Mouse (Mus musculus): ENCODE measurements at regions not wholly inside any gene's neighbourhood (a gene's known extent, or its start where the extent isn't known, plus 50 kb on each side); places are given as distances from the start of the nearest gene placed in this dataset.

- H3K36me3 ChIP-seq (ENCODE audit: control insufficient read depth, insufficient read depth), result no peaks in the 10 kb centered on the region
- no peaks in the 10 kb centered on the region for H3K27me3 ChIP-seq (ENCODE audit: control insufficient read depth, insufficient read depth, insufficient read length)
- H3ac ChIP-seq (ENCODE audit: control insufficient read depth, insufficient read length, low read depth), result no peak overlapping the region
- H3K4me3 ChIP-seq (ENCODE audit: insufficient read depth, poor library complexity, severe bottlenecking), result no peak overlapping the region
- no peaks in the 10 kb centered on the region for H3K79me3 ChIP-seq (ENCODE audit: low read depth)
- TF ChIP-seq MAX (IDR thresholded peaks at IDR 0.05), result no peak
- TF ChIP-seq CEBPB (IDR thresholded peaks at IDR 0.05; ENCODE audit: low read depth), result no peak
- no peak for TF ChIP-seq FOSL1 (IDR thresholded peaks at IDR 0.05; ENCODE audit: insufficient read depth, low read length, poor library complexity, severe bottlenecking)
- TF ChIP-seq USF1 (IDR thresholded peaks at IDR 0.05; ENCODE audit: low read depth), result no peak
- TF ChIP-seq CTCF (IDR thresholded peaks at IDR 0.05; ENCODE audit: control insufficient read depth, insufficient read depth, insufficient read length), result no peak
- H3K79me2 ChIP-seq (ENCODE audit: control insufficient read depth, insufficient read depth), result no peaks in the 10 kb centered on the region
These were observed 452.4 kb downstream of the Btbd3 start for GRCm38 (mm10) chr2:138708763-138709162.

GRCm38 (mm10) chr2:138733846-138734245, 477.5 kb downstream of the Btbd3 start:
- no peak overlapping the region for H3K4me3 ChIP-seq (ENCODE audit: insufficient read depth, poor library complexity, severe bottlenecking)
- no peak for TF ChIP-seq FOSL1 (IDR thresholded peaks at IDR 0.05; ENCODE audit: insufficient read depth, low read length, poor library complexity, severe bottlenecking)
- no peak overlapping the region for H3ac ChIP-seq (ENCODE audit: control insufficient read depth, insufficient read length, low read depth)
- H3K79me3 ChIP-seq (ENCODE audit: low read depth), result no peaks in the 10 kb centered on the region
- no peaks in the 10 kb centered on the region for H3K36me3 ChIP-seq (ENCODE audit: control insufficient read depth, insufficient read depth)
- H3K79me2 ChIP-seq (ENCODE audit: control insufficient read depth, insufficient read depth), result no peaks in the 10 kb centered on the region
- no peaks in the 10 kb centered on the region for H3K27me3 ChIP-seq (ENCODE audit: control insufficient read depth, insufficient read depth, insufficient read length)

DNA sequence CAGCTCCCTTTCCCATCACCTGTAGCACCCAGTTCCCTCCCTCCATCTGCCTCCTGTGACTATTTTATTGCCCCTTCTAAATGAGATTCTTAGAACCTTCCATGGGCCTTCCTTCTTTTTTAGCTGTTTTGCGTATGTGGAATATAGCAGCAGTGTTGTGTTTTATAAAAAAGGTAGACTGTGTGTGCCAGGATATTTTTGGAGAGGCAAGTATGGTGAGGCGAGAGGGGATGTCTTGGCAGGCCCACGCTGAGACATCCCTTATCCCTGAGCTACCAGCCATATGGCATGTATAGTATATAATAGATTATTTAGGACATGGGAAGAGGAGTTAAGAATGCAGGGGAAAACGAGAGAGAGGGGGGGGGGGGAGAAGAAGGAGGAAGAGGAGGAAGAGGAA, 488.4 kb downstream of the Btbd3 start:
- no peak overlapping the region for H3ac ChIP-seq (ENCODE audit: control insufficient read depth, insufficient read length, low read depth)
- no peaks in the 10 kb centered on the region for H3K79me3 ChIP-seq (ENCODE audit: low read depth)
- no peaks in the 10 kb centered on the region for H3K27me3 ChIP-seq (ENCODE audit: control insufficient read depth, insufficient read depth, insufficient read length)
- H3K79me2 ChIP-seq (ENCODE audit: control insufficient read depth, insufficient read depth), result no peaks in the 10 kb centered on the region
- no peaks in the 10 kb centered on the region for H3K36me3 ChIP-seq (ENCODE audit: control insufficient read depth, insufficient read depth)
- H3K4me3 ChIP-seq (ENCODE audit: insufficient read depth, poor library complexity, severe bottlenecking), result no peak overlapping the region
- TF ChIP-seq CEBPB (IDR thresholded peaks at IDR 0.05; ENCODE audit: low read depth), result no peak
- TF ChIP-seq USF1 (IDR thresholded peaks at IDR 0.05; ENCODE audit: low read depth), result no peak
- no peak for TF ChIP-seq MYOD1 (IDR thresholded peaks at IDR 0.05; ENCODE audit: control insufficient read depth, insufficient read length, low read depth)
- no peak for TF ChIP-seq FOSL1 (IDR thresholded peaks at IDR 0.05; ENCODE audit: insufficient read depth, low read length, poor library complexity, severe bottlenecking)
- TF ChIP-seq MAX (IDR thresholded peaks at IDR 0.05), result no peak
- no peak for TF ChIP-seq MYOG (IDR thresholded peaks at IDR 0.05; ENCODE audit: control insufficient read depth, extremely low read depth, insufficient read length)
- TF ChIP-seq CTCF (IDR thresholded peaks at IDR 0.05; ENCODE audit: control insufficient read depth, insufficient read depth, insufficient read length), result no peak

GRCm38 (mm10) chr2:138760439-138760963, 504.1 kb downstream of the Btbd3 start:
- TF ChIP-seq CTCF (IDR thresholded peaks at IDR 0.05; ENCODE audit: control insufficient read depth, insufficient read depth, insufficient read length) (no peak), MAX (IDR thresholded peaks at IDR 0.05) (no peak), FOSL1 (IDR thresholded peaks at IDR 0.05; ENCODE audit: insufficient read depth, low read length, poor library complexity, severe bottlenecking) (no peak), MYOD1 (IDR thresholded peaks at IDR 0.05; ENCODE audit: control insufficient read depth, insufficient read length, low read depth) (no peak), USF1 (IDR thresholded peaks at IDR 0.05; ENCODE audit: low read depth) (no peak), MYOG (IDR thresholded peaks at IDR 0.05; ENCODE audit: control insufficient read depth, extremely low read depth, insufficient read length) (no peak), CEBPB (IDR thresholded peaks at IDR 0.05; ENCODE audit: low read depth) (no peak)
- no peaks in the 10 kb centered on the region for H3K79me2 ChIP-seq (ENCODE audit: control insufficient read depth, insufficient read depth)
- no peaks in the 10 kb centered on the region for H3K79me3 ChIP-seq (ENCODE audit: low read depth)
- no peak overlapping the region for H3ac ChIP-seq (ENCODE audit: control insufficient read depth, insufficient read length, low read depth)
- no peak overlapping the region for H3K4me3 ChIP-seq (ENCODE audit: insufficient read depth, poor library complexity, severe bottlenecking)
- no peaks in the 10 kb centered on the region for H3K27me3 ChIP-seq (ENCODE audit: control insufficient read depth, insufficient read depth, insufficient read length)
- no peaks in the 10 kb centered on the region for H3K36me3 ChIP-seq (ENCODE audit: control insufficient read depth, insufficient read depth)

- no peaks in the 10 kb centered on the region for H3K79me3 ChIP-seq (ENCODE audit: low read depth)
- no peaks in the 10 kb centered on the region for H3K27me3 ChIP-seq (ENCODE audit: control insufficient read depth, insufficient read depth, insufficient read length)
- H3ac ChIP-seq (ENCODE audit: control insufficient read depth, insufficient read length, low read depth), result no peak overlapping the region
- H3K36me3 ChIP-seq (ENCODE audit: control insufficient read depth, insufficient read depth), result no peaks in the 10 kb centered on the region
- H3K4me3 ChIP-seq (ENCODE audit: insufficient read depth, poor library complexity, severe bottlenecking), result no peak overlapping the region
- TF ChIP-seq FOSL1 (IDR thresholded peaks at IDR 0.05; ENCODE audit: insufficient read depth, low read length, poor library complexity, severe bottlenecking), result no peak
- no peak for TF ChIP-seq MYOD1 (IDR thresholded peaks at IDR 0.05; ENCODE audit: control insufficient read depth, insufficient read length, low read depth)
- TF ChIP-seq CEBPB (IDR thresholded peaks at IDR 0.05; ENCODE audit: low read depth), result no peak
- TF ChIP-seq USF1 (IDR thresholded peaks at IDR 0.05; ENCODE audit: low read depth), result no peak
- no peak for TF ChIP-seq CTCF (IDR thresholded peaks at IDR 0.05; ENCODE audit: control insufficient read depth, insufficient read depth, insufficient read length)
- no peak for TF ChIP-seq MAX (IDR thresholded peaks at IDR 0.05)
- TF ChIP-seq MYOG (IDR thresholded peaks at IDR 0.05; ENCODE audit: control insufficient read depth, extremely low read depth, insufficient read length), result no peak
- H3K79me2 ChIP-seq (ENCODE audit: control insufficient read depth, insufficient read depth), result no peaks in the 10 kb centered on the region
These were observed 505.0 kb downstream of the Btbd3 start for GRCm38 (mm10) chr2:138761400-138761799.

GRCm38 (mm10) chr2:138766275-138766842, 510.0 kb downstream of the Btbd3 start:
- TF ChIP-seq CTCF (IDR thresholded peaks at IDR 0.05; ENCODE audit: control insufficient read depth, insufficient read depth, insufficient read length) (no peak), MYOD1 (IDR thresholded peaks at IDR 0.05; ENCODE audit: control insufficient read depth, insufficient read length, low read depth) (no peak), USF1 (IDR thresholded peaks at IDR 0.05; ENCODE audit: low read depth) (no peak), MYOG (IDR thresholded peaks at IDR 0.05; ENCODE audit: control insufficient read depth, extremely low read depth, insufficient read length) (no peak), CEBPB (IDR thresholded peaks at IDR 0.05; ENCODE audit: low read depth) (no peak), FOSL1 (IDR thresholded peaks at IDR 0.05; ENCODE audit: insufficient read depth, low read length, poor library complexity, severe bottlenecking) (no peak), MAX (IDR thresholded peaks at IDR 0.05) (no peak)
- H3K79me3 ChIP-seq (ENCODE audit: low read depth), result no peaks in the 10 kb centered on the region
- H3K4me3 ChIP-seq (ENCODE audit: insufficient read depth, poor library complexity, severe bottlenecking), result no peak overlapping the region
- H3ac ChIP-seq (ENCODE audit: control insufficient read depth, insufficient read length, low read depth), result no peak overlapping the region
- no peaks in the 10 kb centered on the region for H3K27me3 ChIP-seq (ENCODE audit: control insufficient read depth, insufficient read depth, insufficient read length)
- no peaks in the 10 kb centered on the region for H3K79me2 ChIP-seq (ENCODE audit: control insufficient read depth, insufficient read depth)
- H3K36me3 ChIP-seq (ENCODE audit: control insufficient read depth, insufficient read depth), result no peaks in the 10 kb centered on the region
